Mouse (Mus musculus): ENCODE measurements around the gene Nkg7.
"Not testable (repeated sequence)": the region's sequence is repeated elsewhere in the genome, so short reads cannot be mapped to it uniquely, and the experiment has no call there.

The Nkg7 gene

GRCm38 (mm10) chr7:43436341-43437255 is at the start of gene Nkg7:
Gene Nkg7, plus strand, starts transcription at chr7:43437073.
- in situ Hi-C loops (cut with MboI; ENCODE audit: low sequenced_read_pairs): loop anchor here (10.0 kb wide), 1 partner anchor 62 kb away; no protein-coding TSS in a partner anchor

DNA sequence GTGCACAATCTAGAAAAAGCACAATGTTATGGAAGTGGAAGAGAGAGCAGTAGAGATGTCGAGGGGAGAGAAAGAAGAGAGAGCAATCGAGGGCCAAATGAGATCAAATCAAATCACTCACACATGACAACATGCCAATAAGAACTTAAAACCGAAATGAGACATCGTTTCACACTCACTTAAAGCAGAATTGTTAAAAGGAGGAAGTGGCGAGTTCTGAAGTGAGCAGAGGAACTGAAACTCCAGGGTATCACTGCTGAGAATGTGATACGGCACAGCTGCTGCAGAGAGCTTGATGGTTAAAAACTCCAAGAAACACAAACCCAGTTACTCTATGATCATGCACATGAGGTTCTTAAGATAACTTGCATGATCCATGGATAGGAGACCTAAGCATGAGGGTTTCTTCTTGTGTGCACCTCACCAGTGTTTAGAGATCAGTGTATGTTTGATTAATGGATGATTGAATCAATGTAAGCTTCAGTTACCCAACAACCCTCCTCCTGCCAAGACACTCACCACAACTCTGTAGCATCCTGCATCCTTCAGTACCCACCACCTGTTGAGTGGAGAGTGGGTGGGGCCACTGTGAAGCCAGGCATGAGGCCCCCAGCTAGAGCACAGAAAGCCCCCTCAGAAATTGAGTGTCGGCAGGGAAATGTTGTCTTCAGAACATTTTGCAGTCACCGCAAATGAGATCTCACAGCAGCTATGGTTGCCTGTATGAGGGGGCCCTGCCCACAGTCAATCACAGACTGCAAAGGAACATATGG is 44.3 kb upstream of the Nkg7 start:
- in situ Hi-C loops (cut with MboI; ENCODE audit: low sequenced_read_pairs): no loop called here

GRCm38 (mm10) chr7:43399501-43399900 is 37.4 kb upstream of the Nkg7 start:
- in situ Hi-C loops (cut with MboI; ENCODE audit: low sequenced_read_pairs): no loop called here

DNA sequence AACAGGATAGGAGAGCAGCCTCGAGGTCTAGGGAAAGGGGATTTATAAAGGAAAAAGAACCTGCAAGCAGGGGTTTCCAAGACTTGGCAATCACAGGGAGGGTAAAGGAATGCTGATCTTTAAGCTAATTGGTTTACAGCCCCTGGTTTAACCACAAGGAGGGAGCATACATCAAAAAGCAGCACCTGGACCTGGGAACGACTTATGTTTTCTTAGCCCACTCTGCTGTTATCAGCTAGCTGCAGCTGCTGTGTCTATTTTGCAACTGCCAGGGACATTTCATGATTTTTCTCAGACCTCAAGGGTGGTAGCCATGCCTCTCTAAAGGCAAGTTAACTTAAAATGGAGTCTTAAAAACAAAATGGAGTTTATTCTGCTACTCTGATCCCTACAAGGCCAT is 34.2 kb upstream of the Nkg7 start:
- in situ Hi-C loops (cut with MboI; ENCODE audit: low sequenced_read_pairs): no loop called here

- in situ Hi-C loops (cut with MboI; ENCODE audit: low sequenced_read_pairs): no loop called here
These were observed 29.3 kb upstream of the Nkg7 start for GRCm38 (mm10) chr7:43407573-43407972.

DNA sequence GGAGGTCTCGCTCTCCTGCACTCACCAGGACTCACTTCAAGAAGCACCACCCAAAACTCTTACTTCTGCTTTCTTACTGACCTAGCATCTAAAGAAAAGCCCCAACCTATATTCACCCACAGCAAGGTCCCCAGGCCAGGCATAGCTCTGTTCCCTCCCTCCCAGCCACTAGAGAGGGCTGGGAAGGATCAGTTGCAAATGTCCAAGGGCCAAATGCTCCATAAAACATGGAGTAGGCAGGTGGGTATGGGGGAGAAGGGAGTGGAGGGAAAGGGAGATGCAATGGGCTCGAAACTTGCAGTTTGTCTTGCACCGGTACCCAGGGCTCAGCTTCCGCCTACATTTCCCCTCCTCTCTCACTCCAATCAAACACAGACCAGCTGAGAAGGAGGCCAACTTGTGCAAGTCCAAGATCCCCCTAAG is 28.7 kb upstream of the Nkg7 start, which contains the start of gene Siglecg:
Gene Siglecg, plus strand, starts transcription at position 74 of the 423 bp plus-strand sequence.
- in situ Hi-C loops (cut with MboI; ENCODE audit: low sequenced_read_pairs): no loop called here

- in situ Hi-C loops (cut with MboI; ENCODE audit: low sequenced_read_pairs): no loop called here
These were observed 27.8 kb upstream of the Nkg7 start for GRCm38 (mm10) chr7:43409084-43409483.

DNA sequence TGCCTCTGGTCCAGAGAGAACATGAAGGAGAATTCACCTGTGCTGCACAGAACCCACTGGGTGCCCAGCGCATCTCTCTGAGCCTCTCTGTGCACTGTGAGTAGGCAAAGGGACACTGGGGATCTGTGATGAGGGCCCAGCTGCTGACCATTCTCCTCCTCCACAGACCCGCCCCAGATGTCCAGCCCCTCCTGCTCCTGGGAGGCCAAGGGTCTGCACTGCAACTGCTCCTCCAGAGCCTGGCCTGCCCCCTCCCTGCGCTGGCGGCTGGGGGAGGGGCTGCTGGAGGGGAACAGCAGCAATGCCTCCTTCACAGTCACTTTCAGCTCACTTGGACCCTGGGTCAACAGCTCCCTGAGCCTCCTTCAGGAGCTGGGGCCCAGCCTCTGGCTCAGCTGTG is 25.1 kb upstream of the Nkg7 start:
- in situ Hi-C loops (cut with MboI; ENCODE audit: low sequenced_read_pairs): not testable (repeated sequence)

DNA sequence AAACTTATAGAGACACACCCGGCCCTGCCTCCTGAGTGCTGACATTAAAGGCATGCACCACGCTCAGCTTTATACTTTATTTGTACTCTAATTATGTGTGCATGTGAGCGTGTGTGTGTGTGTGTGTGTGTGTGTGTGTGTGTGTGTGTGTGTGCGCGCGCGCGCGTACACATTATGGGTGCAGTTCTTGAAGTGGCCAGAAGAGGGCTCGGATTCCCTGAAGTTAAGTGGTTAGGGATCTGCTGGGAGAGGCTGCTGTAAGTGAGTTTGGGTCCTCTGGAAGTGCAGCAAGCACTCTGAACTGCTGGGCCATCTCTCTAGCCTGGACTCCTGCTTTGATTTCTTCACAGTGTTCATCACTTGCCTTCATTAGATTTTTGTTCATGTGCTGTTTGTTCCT is 19.6 kb upstream of the Nkg7 start:
- in situ Hi-C loops (cut with MboI; ENCODE audit: low sequenced_read_pairs): no loop called here

- in situ Hi-C loops (cut with MboI; ENCODE audit: low sequenced_read_pairs): no loop called here
These were observed 13.8 kb upstream of the Nkg7 start for GRCm38 (mm10) chr7:43422995-43423617.

GRCm38 (mm10) chr7:43423991-43424625 is 12.8 kb upstream of the Nkg7 start:
- in situ Hi-C loops (cut with MboI; ENCODE audit: low sequenced_read_pairs): no loop called here

DNA sequence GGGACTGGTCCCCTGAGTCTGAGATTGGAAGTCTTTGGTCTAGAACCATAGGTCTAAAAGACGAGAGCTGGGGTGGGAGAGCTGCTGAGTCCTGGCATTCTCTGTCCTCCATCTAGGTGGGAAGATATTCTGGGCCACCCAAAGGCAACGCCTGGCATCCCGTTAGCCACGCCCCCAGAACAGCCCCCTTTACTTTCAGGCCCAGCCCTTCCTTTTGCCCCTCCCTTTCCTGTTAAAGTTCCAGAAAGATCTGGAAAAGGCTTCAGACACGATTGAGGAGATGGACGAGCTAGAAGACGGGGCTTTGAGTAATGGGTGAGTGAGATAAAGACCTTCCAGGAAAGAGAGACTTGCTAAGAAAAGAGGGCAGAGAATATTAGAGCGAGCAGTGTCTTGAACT is 9.5 kb upstream of the Nkg7 start, which contains the start of gene Lim2:
Gene Lim2, plus strand, starts transcription at position 265 of the 400 bp plus-strand sequence.
- in situ Hi-C loops (cut with MboI; ENCODE audit: low sequenced_read_pairs): no loop called here

DNA sequence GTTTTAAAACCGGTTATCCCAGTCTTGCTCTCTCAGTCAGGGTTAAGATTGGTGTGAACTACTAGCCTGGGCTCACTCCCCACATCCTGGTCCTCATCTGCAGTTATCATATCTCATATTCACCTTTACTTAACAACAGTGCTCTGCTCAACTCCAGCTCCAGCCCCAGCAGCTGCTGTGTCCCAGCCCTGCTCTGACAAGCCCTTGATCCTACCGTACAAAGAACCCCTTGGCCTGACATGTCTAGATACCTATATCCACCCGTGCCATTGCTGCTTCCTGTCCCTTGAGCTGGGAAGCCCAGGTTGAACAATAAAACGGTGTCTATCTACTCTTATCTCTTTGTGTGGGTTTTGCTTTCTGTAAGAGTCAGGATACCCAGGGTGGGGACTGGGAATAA is 7.4 kb upstream of the Nkg7 start:
- in situ Hi-C loops (cut with MboI; ENCODE audit: low sequenced_read_pairs): no loop called here

- in situ Hi-C loops (cut with MboI; ENCODE audit: low sequenced_read_pairs): loop anchor here (10.0 kb wide), 1 partner anchor 58 kb away; no protein-coding TSS in a partner anchor
These were observed 4.0 kb upstream of the Nkg7 start for GRCm38 (mm10) chr7:43432891-43433290.

GRCm38 (mm10) chr7:43434676-43435075 is 2.2 kb upstream of the Nkg7 start:
- in situ Hi-C loops (cut with MboI; ENCODE audit: low sequenced_read_pairs): loop anchor here (10.0 kb wide), 1 partner anchor 60 kb away; no protein-coding TSS in a partner anchor

GRCm38 (mm10) chr7:43438611-43439010 is 1.7 kb downstream of the Nkg7 start:
- in situ Hi-C loops (cut with MboI; ENCODE audit: low sequenced_read_pairs): loop anchor here (10.0 kb wide), 1 partner anchor 64 kb away; no protein-coding TSS in a partner anchor

DNA sequence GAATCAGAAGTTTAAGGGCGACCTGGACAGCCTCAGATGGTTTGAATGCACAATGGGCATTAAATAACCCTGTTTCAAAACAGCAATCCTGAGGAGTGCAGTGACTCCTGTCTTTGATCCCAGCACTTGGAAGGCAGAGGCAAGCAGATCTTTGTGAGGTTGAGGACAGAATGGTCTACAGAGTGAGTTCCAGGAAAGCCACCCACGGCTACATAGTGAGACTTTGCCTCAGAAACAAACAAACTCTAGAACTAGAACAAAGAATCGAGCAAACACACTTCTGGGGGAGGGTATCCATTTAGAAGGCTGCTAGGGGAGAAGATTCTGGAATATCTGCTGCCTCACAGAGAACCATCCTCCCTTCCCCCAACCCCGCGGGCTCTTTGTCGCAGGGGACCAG is 3.6 kb downstream of the Nkg7 start, which contains the start of gene Cldnd2:
Gene Cldnd2, plus strand, starts transcription at position 301 of the 400 bp plus-strand sequence.
- in situ Hi-C loops (cut with MboI; ENCODE audit: low sequenced_read_pairs): no loop called here

GRCm38 (mm10) chr7:43441071-43441470 is 4.2 kb downstream of the Nkg7 start:
- in situ Hi-C loops (cut with MboI; ENCODE audit: low sequenced_read_pairs): no loop called here

DNA sequence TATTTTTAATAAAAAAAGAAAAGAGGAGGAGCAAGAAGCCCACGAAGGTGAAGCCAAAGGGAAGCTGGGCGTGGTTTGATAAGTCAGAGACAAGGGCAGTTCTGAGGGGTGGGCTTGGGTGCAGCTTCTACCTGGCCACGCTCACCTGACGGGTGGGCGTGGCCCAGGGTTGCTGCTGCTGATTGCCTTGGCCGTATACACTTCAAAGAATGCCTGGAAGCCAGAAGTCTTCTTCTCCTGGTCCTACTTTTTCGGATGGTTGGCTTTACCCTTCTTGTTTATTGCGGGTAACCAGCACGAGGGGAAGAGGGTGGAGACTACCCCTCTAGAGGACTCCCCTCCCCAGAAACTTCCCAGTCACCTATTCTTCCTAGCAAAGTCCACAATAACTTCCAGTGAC is 5.8 kb downstream of the Nkg7 start:
- in situ Hi-C loops (cut with MboI; ENCODE audit: low sequenced_read_pairs): no loop called here

Data from CH12F3 (cell line).